Mouse (Mus musculus) liver, postnatal 0 days (tissue): Measurements from ENCODE around the gene Gm10320. TPM values are rescaled to one million over a fixed set of nuclear protein-coding genes. Genes with fewer than 3 reads are reported as not detected.

Experiments used
- ATAC-seq: fragments of 200-750 bp; cut with Nextera tagmentation; 2 replicates; pipeline ENCODE4 v1.8.0; 2017; ENCODE audit warnings: mild to moderate bottlenecking, moderate library complexity
- DNase-seq: peaks from one replicate; pipeline ENCODE4 v3.0.0-alpha.2; 2016
- H3K27ac ChIP-seq: fragments of 300-500 bp; sonication (generic); 2 replicates; pipeline ENCODE4 v1.5.1; 2014; ENCODE audit warnings: antibody characterized with exemption, moderate library complexity, mild to moderate bottlenecking, low read depth
- H3K27me3 ChIP-seq: fragments of 300-500 bp; sonication (generic); 2 replicates; pipeline ENCODE4 v1.6.1; 2014; ENCODE audit warnings: low read length, control low read depth, mixed read lengths; ENCODE audit not compliant: insufficient read depth
- H3K36me3 ChIP-seq: fragments of 300-500 bp; sonication (generic); replicated peaks from 2 replicates; pipeline ENCODE4 v1.6.1; 2014; ENCODE audit warnings: mild to moderate bottlenecking, control low read depth, low read length, moderate library complexity, mixed read lengths; ENCODE audit not compliant: insufficient read depth
- H3K4me1 ChIP-seq: fragments of 300-500 bp; sonication (generic); 2 replicates; pipeline ENCODE4 v1.6.1; 2014; ENCODE audit warnings: antibody characterized with exemption, mild to moderate bottlenecking, control low read depth; ENCODE audit not compliant: insufficient read depth
- H3K4me2 ChIP-seq: fragments of 300-500 bp; sonication (generic); 2 replicates; pipeline ENCODE4 v1.6.1; 2014; ENCODE audit warnings: low read depth, mild to moderate bottlenecking, low read length, moderate library complexity, mixed read lengths
- H3K4me3 ChIP-seq: fragments of 300-500 bp; sonication (generic); 2 replicates; pipeline ENCODE4 v1.5.1; 2014; ENCODE audit warnings: low read depth, low read length
- H3K9ac ChIP-seq: fragments of 300-500 bp; sonication (generic); replicated peaks from 2 replicates; pipeline ENCODE4 v1.6.1; 2014; ENCODE audit warnings: mild to moderate bottlenecking, moderate library complexity
- H3K9me3 ChIP-seq: fragments of 300-500 bp; sonication (generic); 2 replicates; pipeline ENCODE4 v1.6.1; 2016; ENCODE audit warnings: mild to moderate bottlenecking, control low read depth, low read length, mixed read lengths
- CTCF ChIP-seq: sonication (generic); IDR thresholded peaks from 2 replicates; pipeline ENCODE4 v1.5.1; 2016; ENCODE audit warnings: antibody characterized with exemption, low read depth
- EP300 ChIP-seq: IDR thresholded peaks from 2 replicates; pipeline ENCODE4 v1.6.1; 2016; ENCODE audit warnings: antibody characterized with exemption, low read depth, mild to moderate bottlenecking
- WGBS: fragments of 180-500 bp; shearing (Covaris S2); extraction: QIAGEN DNeasy Blood & Tissue Kit; methylation state at CpG from one replicate; pipeline ENCODE4 v1.1.7; 2014; ENCODE audit not compliant: insufficient replicate concordance; 5-methylcytosine and 5-hydroxymethylcytosine counted together
- polyA plus RNA-seq: library from polyadenylated mRNA; unstranded; fragments of >200 nt; fragmentation: Nextera tagmentation; extraction: Ambion mirVana; gene quantifications from 2 replicates; pipeline ENCODE4 v1.2.1, GENCODE M21; 2015

Gm10320 gene
- polyA plus RNA-seq, 1 experiment from 2014 or later = 0.63 TPM

DNA sequence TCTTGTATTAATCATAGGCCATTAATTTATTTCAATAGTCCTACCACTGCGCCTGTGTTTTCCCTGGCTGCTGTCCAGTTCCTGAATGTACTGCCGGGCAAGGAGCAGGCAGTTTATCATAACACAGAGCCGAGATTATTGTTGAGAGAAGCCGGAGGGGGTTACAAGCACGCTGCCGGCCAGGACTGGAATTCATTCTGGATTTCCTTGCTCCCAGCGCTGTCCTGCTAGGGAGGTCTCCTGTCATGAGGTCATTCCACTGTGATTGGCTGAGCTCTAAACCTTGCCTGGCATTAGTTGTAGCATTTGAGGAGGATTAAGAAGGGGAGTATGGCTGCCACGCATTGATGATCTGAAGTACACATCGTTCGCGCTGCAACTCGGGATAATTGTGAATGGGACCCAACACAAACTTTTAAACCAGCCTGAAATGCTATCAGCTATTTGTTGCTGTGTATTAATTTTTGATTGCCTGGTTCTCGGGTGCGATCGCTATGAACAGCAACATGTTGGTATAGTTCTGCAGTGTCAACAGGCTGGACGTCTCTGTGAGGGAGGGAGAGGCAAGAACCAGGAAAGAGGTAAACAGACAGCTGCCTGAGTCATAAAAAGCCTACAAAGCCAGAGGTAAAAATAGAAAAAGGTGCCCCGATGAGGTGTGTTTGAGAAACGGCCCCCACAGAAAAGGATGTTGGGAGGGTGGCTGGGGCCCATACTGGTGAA is 42.5 kb upstream of the Gm10320 start:
- no peak overlapping the region for H3K4me2 ChIP-seq
- H3K9me3 ChIP-seq = peaks cover 2% of the 10 kb centered on the region; the same call in 1 of the 2 replicates
- ATAC-seq (no peak), DNase-seq (no peak)
- H3K4me3 ChIP-seq = no peak overlapping the region
- no peaks in the 10 kb centered on the region for H3K4me1 ChIP-seq
- TF ChIP-seq EP300 (no peak), CTCF (no peak)
- H3K36me3 ChIP-seq = no peaks in the 10 kb centered on the region
- H3K27ac ChIP-seq = no peak overlapping the region
- 36% methylated on average over 18 of the region's 18 CpGs for WGBS
- no peak overlapping the region for H3K9ac ChIP-seq
- H3K27me3 ChIP-seq = 0 out of 2 replicates have a peak, but pooled peaks cover 4% of the 10 kb centered on the region

- TF ChIP-seq EP300 (no peak), CTCF (no peak)
- peaks cover 2% of the 10 kb centered on the region; the same call in 1 of the 2 replicates for H3K9me3 ChIP-seq
- H3K4me1 ChIP-seq = no peaks in the 10 kb centered on the region
- H3K4me2 ChIP-seq = no peak overlapping the region
- no peak overlapping the region for H3K4me3 ChIP-seq
- no peaks in the 10 kb centered on the region for H3K36me3 ChIP-seq
- WGBS = 53% methylated on average over 9 of the region's 9 CpGs
- no peak overlapping the region for H3K27ac ChIP-seq
- DNase-seq (no peak), ATAC-seq (no peak)
- H3K27me3 ChIP-seq = 0 out of 2 replicates have a peak, but pooled peaks cover 4% of the 10 kb centered on the region
- no peak overlapping the region for H3K9ac ChIP-seq
Observed at GRCm38 (mm10) chr13:98533415-98533814, 41.6 kb upstream of the Gm10320 start.

- H3K36me3 ChIP-seq = no peaks in the 10 kb centered on the region
- 58% methylated on average over 12 of the region's 12 CpGs for WGBS
Observed at GRCm38 (mm10) chr13:98532699-98533375, 41.0 kb upstream of the Gm10320 start.

GRCm38 (mm10) chr13:98531976-98532375 is 40.2 kb upstream of the Gm10320 start:
- 84% methylated on average over 9 of the region's 9 CpGs for whole genome bisulfite sequencing
- ATAC-seq = no peak
- H3K4me3 ChIP-seq = no peak overlapping the region

More at GRCm38 (mm10) chr13:98532699-98533375, 41.0 kb upstream of the Gm10320 start:
- H3K27me3 ChIP-seq = 0 out of 2 replicates have a peak, but pooled peaks cover 4% of the 10 kb centered on the region
- peaks cover 2% of the 10 kb centered on the region; the same call in 1 of the 2 replicates for H3K9me3 ChIP-seq
- no peak overlapping the region for H3K9ac ChIP-seq
- no peak overlapping the region for H3K27ac ChIP-seq
- TF ChIP-seq EP300 = no peak
- no peak for TF ChIP-seq CTCF
- ATAC-seq (no peak), DNase-seq (no peak)
- no peak overlapping the region for H3K4me2 ChIP-seq
- H3K4me1 ChIP-seq = no peaks in the 10 kb centered on the region
- H3K4me3 ChIP-seq = no peak overlapping the region

DNA sequence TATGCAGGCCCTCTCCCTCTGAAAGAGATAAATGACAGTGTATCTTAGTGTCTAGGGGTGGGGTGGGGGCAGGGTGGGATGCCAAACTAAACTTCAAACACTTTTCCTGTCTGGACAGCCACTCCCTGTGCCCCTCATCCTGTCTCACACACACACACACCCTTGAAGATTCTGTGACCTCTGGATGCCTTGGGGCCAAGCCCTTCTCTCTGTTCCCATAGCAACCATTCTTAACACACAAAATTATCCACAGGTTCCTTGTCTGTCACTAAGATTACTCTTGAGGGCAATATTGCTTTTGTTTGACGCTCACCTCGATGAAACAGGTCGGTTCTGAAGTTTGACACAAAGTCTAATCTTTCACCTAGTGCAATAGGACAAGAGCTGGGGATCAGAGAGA is 39.5 kb upstream of the Gm10320 start:
- H3K36me3 ChIP-seq = no peaks in the 10 kb centered on the region
- no peak overlapping the region for H3K27ac ChIP-seq

More at GRCm38 (mm10) chr13:98531976-98532375, 40.2 kb upstream of the Gm10320 start:
- Histone ChIP-seq H3K27ac (no peak overlapping the region), H3K9me3 (peaks cover 2% of the 10 kb centered on the region; the same call in 1 of the 2 replicates), H3K36me3 (no peaks in the 10 kb centered on the region), H3K9ac (no peak overlapping the region), H3K4me2 (no peak overlapping the region), H3K27me3 (0 out of 2 replicates have a peak, but pooled peaks cover 4% of the 10 kb centered on the region), H3K4me1 (no peaks in the 10 kb centered on the region)
- TF ChIP-seq EP300 (no peak), CTCF (no peak)
- no peak for DNase-seq

DNA sequence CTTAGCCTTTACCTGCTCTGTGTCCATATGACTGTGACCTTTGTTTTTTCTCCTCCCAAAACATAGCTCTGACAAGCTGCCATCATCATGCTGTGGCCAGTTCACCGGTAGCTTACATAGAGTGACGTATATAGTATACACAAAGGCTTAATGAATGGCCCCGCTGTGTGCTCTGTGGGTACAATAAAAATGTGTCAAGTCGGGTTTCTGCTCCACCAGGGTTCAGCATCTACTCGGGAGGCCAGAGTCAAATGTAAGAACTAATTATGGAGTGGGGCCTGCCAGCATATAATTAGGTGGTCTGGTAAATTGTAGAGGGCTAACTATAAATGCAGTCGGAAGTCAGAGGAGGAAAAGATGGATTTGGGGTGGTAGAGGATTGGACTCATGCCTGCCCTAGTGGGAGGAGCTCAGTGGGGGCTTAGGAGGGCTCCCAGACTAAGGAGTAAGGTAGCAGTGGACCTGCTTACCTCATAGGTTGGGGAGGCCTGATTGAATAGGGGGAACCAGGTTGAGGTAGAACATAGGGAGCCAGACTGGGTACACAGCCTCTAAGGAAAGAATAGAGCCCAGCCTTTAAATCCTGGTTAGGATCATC is 32.0 kb upstream of the Gm10320 start:
- no peak overlapping the region for H3K27ac ChIP-seq
- no peak overlapping the region for H3K9ac ChIP-seq
- no peak for ATAC-seq
- no peaks in the 10 kb centered on the region for H3K4me1 ChIP-seq
- no peaks in the 10 kb centered on the region for H3K27me3 ChIP-seq
- peaks cover 3% of the 10 kb centered on the region for H3K9me3 ChIP-seq
- DNase-seq = no peak
- H3K36me3 ChIP-seq = no peaks in the 10 kb centered on the region
- H3K4me3 ChIP-seq = no peak overlapping the region
- WGBS = 70% methylated on average over 6 of the region's 6 CpGs
- no peak overlapping the region for H3K4me2 ChIP-seq
- TF ChIP-seq EP300 (no peak), CTCF (no peak)

More for the DNA sequence above, 39.5 kb upstream of the Gm10320 start:
- Histone ChIP-seq H3K27me3 (0 out of 2 replicates have a peak, but pooled peaks cover 4% of the 10 kb centered on the region), H3K9ac (no peak overlapping the region), H3K4me3 (no peak overlapping the region), H3K9me3 (peaks cover 2% of the 10 kb centered on the region; the same call in 1 of the 2 replicates), H3K4me2 (no peak overlapping the region), H3K4me1 (no peaks in the 10 kb centered on the region)
- TF ChIP-seq CTCF = no peak
- no peak for TF ChIP-seq EP300
- DNase-seq (no peak), ATAC-seq (no peak)
- WGBS = 64% methylated on average over 3 of the region's 3 CpGs
